Mouse (Mus musculus) liver, embryonic 13.5 days (tissue): ENCODE data around the gene Map3k20. TPM values are rescaled to one million over a fixed set of nuclear protein-coding genes. Genes with fewer than 3 reads are reported as not detected.

Source experiments
- ATAC-seq: fragments of 200-750 bp; cut with Nextera tagmentation; 2 replicates; pipeline ENCODE4 v1.8.0; 2017; ENCODE audit warnings: low read depth, mild to moderate bottlenecking, moderate number of reproducible peaks, moderate library complexity
- DNase-seq: peaks from one replicate; pipeline ENCODE4 v3.0.0; 2022
- H3K27ac ChIP-seq: fragments of 300-500 bp; sonication (generic); 2 replicates; pipeline ENCODE4 v1.5.1; 2015; ENCODE audit warnings: moderate library complexity, mild to moderate bottlenecking, inconsistent platforms
- H3K27me3 ChIP-seq: fragments of 300-500 bp; sonication (generic); 2 replicates; pipeline ENCODE4 v1.6.1; 2015; ENCODE audit warnings: mild to moderate bottlenecking, inconsistent platforms
- H3K36me3 ChIP-seq: fragments of 300-500 bp; sonication (generic); 2 replicates; pipeline ENCODE4 v1.6.1; 2015; ENCODE audit warnings: mild to moderate bottlenecking, inconsistent platforms
- H3K4me1 ChIP-seq: fragments of 300-500 bp; sonication (generic); replicated peaks from 2 replicates; pipeline ENCODE4 v1.6.1; 2015; ENCODE audit warnings: inconsistent platforms
- H3K4me2 ChIP-seq: fragments of 300-500 bp; sonication (generic); 2 replicates; pipeline ENCODE4 v1.6.1; 2015; ENCODE audit warnings: inconsistent platforms, mild to moderate bottlenecking, moderate library complexity
- H3K4me3 ChIP-seq: fragments of 300-500 bp; sonication (generic); replicated peaks from 2 replicates; pipeline ENCODE4 v1.5.1; 2015; ENCODE audit warnings: mild to moderate bottlenecking, inconsistent platforms
- H3K9ac ChIP-seq: fragments of 300-500 bp; sonication (generic); 2 replicates; pipeline ENCODE4 v1.6.1; 2015; ENCODE audit warnings: mild to moderate bottlenecking, inconsistent platforms
- H3K9me3 ChIP-seq: fragments of 300-500 bp; sonication (generic); replicated peaks from 2 replicates; pipeline ENCODE4 v1.6.1; 2016; ENCODE audit warnings: inconsistent platforms
- WGBS: fragments of 180-500 bp; shearing (Covaris S2); methylation state at CpG from one replicate; pipeline ENCODE4 v1.1.7; 2015; ENCODE audit not compliant: insufficient replicate concordance; 5-methylcytosine and 5-hydroxymethylcytosine counted together
- polyA plus RNA-seq: library from polyadenylated mRNA; unstranded; fragments of >200 nt; fragmentation: Nextera tagmentation; extraction: Ambion mirVana; gene quantifications from 2 replicates; pipeline ENCODE4 v1.2.1, GENCODE M21; 2015

Gene Map3k20
- polyA plus RNA-seq, 1 experiment from 2014 or later: 6.8 TPM

DNA sequence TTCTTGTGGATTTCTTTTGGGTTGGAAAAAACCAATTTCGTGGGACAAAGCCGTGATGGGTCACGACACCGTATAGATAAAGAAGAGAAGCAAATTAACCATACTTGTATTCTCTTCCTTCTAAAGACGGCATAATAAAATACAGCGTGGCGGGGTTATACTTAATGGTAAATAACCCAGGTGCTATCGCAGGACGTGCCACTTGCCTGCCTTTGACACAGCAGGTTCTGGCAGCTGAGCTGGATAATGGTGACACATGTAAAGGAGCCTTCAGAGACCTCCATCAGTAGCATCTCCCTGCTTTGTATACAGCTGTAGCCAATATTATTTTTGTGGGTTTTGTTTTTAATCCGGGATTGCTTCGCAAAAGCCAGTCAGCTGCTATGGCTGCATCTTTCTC, 141.9 kb downstream of the Map3k20 start:
- no peaks in the 10 kb centered on the region for H3K27me3 ChIP-seq
- no peaks in the 10 kb centered on the region for H3K4me1 ChIP-seq
- H3K9me3 ChIP-seq: no peaks in the 10 kb centered on the region
- ATAC-seq (no peak), DNase-seq (no peak)
- WGBS: 81% methylated on average over 11 of the region's 11 CpGs
- no peak overlapping the region for H3K4me3 ChIP-seq
- no peak overlapping the region for H3K4me2 ChIP-seq
- H3K36me3 ChIP-seq: no peaks in the 10 kb centered on the region
- no peak overlapping the region for H3K27ac ChIP-seq
- H3K9ac ChIP-seq: no peak overlapping the region

- Histone ChIP-seq H3K9ac (no peak overlapping the region), H3K4me2 (no peak overlapping the region), H3K4me1 (no peaks in the 10 kb centered on the region), H3K27ac (no peak overlapping the region), H3K36me3 (peaks cover 29% of the 10 kb centered on the region), H3K9me3 (no peaks in the 10 kb centered on the region), H3K4me3 (no peak overlapping the region), H3K27me3 (no peaks in the 10 kb centered on the region)
- 82% methylated on average over 8 of the region's 8 CpGs for WGBS
- no peak for ATAC-seq
- no peak for DNase-seq
Measured at GRCm38 (mm10) chr2:72438941-72439533, 153.6 kb downstream of the Map3k20 start.

GRCm38 (mm10) chr2:72441010-72441409, 155.6 kb downstream of the Map3k20 start:
- ATAC-seq (no peak), DNase-seq (no peak)
- Histone ChIP-seq H3K4me2 (no peak overlapping the region), H3K27ac (no peak overlapping the region), H3K4me3 (no peak overlapping the region), H3K4me1 (no peaks in the 10 kb centered on the region), H3K27me3 (no peaks in the 10 kb centered on the region), H3K9me3 (no peaks in the 10 kb centered on the region), H3K36me3 (peaks cover 26% of the 10 kb centered on the region), H3K9ac (no peak overlapping the region)
- 89% methylated on average over 9 of the region's 9 CpGs for WGBS

DNA sequence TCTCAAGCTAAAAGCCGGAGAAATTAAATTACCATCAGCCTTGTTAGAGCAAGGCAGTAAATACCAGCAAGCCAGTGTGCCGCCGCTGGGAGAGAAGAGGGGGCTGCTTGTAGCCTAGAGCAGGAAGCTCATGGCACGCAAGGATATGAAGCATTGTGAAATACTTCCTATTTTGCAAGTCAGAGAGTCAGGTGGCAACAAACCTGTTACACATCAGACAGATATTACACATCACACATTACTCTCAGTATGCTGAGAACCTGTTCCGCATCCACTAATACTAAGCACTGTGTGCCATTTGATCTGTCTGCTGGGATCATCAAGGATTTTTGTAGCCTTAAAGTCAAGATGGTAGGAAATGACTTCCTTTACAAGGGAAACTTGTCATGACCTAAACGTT, 157.4 kb downstream of the Map3k20 start:
- Histone ChIP-seq H3K9ac (no peak overlapping the region), H3K4me1 (no peaks in the 10 kb centered on the region), H3K4me3 (no peak overlapping the region), H3K9me3 (no peaks in the 10 kb centered on the region), H3K27me3 (no peaks in the 10 kb centered on the region), H3K36me3 (peaks cover 20% of the 10 kb centered on the region), H3K27ac (no peak overlapping the region), H3K4me2 (no peak overlapping the region)
- no peak for ATAC-seq
- no peak for DNase-seq
- WGBS: 75% methylated on average over 6 of the region's 6 CpGs

- H3K4me3 ChIP-seq: no peak overlapping the region
Measured at GRCm38 (mm10) chr2:72443960-72444359, 158.5 kb downstream of the Map3k20 start.

GRCm38 (mm10) chr2:72446106-72446505, 160.7 kb downstream of the Map3k20 start:
- no peak overlapping the region for H3K4me3 ChIP-seq
- WGBS: 83% methylated on average over 3 of the region's 3 CpGs
- H3K4me2 ChIP-seq: no peak overlapping the region
- H3K27me3 ChIP-seq: no peaks in the 10 kb centered on the region
- H3K9me3 ChIP-seq: no peaks in the 10 kb centered on the region
- ATAC-seq (no peak), DNase-seq (no peak)
- H3K4me1 ChIP-seq: no peaks in the 10 kb centered on the region
- H3K9ac ChIP-seq: no peak overlapping the region
- peaks cover 12% of the 10 kb centered on the region for H3K36me3 ChIP-seq
- no peak overlapping the region for H3K27ac ChIP-seq

More at GRCm38 (mm10) chr2:72443960-72444359, 158.5 kb downstream of the Map3k20 start:
- Histone ChIP-seq H3K27me3 (no peaks in the 10 kb centered on the region), H3K4me2 (no peak overlapping the region), H3K9me3 (no peaks in the 10 kb centered on the region), H3K4me1 (no peaks in the 10 kb centered on the region), H3K9ac (no peak overlapping the region), H3K36me3 (peaks cover 16% of the 10 kb centered on the region), H3K27ac (no peak overlapping the region)
- ATAC-seq: no peak
- WGBS: 53% methylated on average over 3 of the region's 3 CpGs
- no peak for DNase-seq

- no peak overlapping the region for H3K4me2 ChIP-seq
- H3K9ac ChIP-seq: no peak overlapping the region
- ATAC-seq: no peak
- peaks cover 6% of the 10 kb centered on the region for H3K36me3 ChIP-seq
- H3K27ac ChIP-seq: no peak overlapping the region
- H3K4me3 ChIP-seq: no peak overlapping the region
- H3K4me1 ChIP-seq: no peaks in the 10 kb centered on the region
- no peaks in the 10 kb centered on the region for H3K9me3 ChIP-seq
- WGBS: 42% methylated on average over 5 of the region's 5 CpGs
- no peak for DNase-seq
- H3K27me3 ChIP-seq: no peaks in the 10 kb centered on the region
Measured at GRCm38 (mm10) chr2:72446615-72447014, 161.2 kb downstream of the Map3k20 start.

- Histone ChIP-seq H3K9me3 (no peaks in the 10 kb centered on the region), H3K27me3 (no peaks in the 10 kb centered on the region), H3K4me1 (no peaks in the 10 kb centered on the region), H3K36me3 (no peaks in the 10 kb centered on the region), H3K4me2 (no peak overlapping the region), H3K27ac (no peak overlapping the region), H3K9ac (no peak overlapping the region), H3K4me3 (no peak overlapping the region)
- DNase-seq: no peak
- ATAC-seq: no peak
- WGBS: 47% methylated on average over 3 of the region's 3 CpGs
Measured at GRCm38 (mm10) chr2:72453563-72453962, 168.1 kb downstream of the Map3k20 start.

GRCm38 (mm10) chr2:72456189-72456588, 170.8 kb downstream of the Map3k20 start:
- H3K4me3 ChIP-seq: no peak overlapping the region
- H3K4me1 ChIP-seq: 0 out of 2 replicates have a peak, but pooled peaks cover 3% of the 10 kb centered on the region
- WGBS: 33% methylated on average over 1 of the region's 1 CpGs
- H3K9me3 ChIP-seq: no peaks in the 10 kb centered on the region
- no peak overlapping the region for H3K9ac ChIP-seq
- no peaks in the 10 kb centered on the region for H3K36me3 ChIP-seq
- ATAC-seq (no peak), DNase-seq (no peak)
- no peak overlapping the region for H3K4me2 ChIP-seq
- no peak overlapping the region for H3K27ac ChIP-seq
- H3K27me3 ChIP-seq: no peaks in the 10 kb centered on the region

DNA sequence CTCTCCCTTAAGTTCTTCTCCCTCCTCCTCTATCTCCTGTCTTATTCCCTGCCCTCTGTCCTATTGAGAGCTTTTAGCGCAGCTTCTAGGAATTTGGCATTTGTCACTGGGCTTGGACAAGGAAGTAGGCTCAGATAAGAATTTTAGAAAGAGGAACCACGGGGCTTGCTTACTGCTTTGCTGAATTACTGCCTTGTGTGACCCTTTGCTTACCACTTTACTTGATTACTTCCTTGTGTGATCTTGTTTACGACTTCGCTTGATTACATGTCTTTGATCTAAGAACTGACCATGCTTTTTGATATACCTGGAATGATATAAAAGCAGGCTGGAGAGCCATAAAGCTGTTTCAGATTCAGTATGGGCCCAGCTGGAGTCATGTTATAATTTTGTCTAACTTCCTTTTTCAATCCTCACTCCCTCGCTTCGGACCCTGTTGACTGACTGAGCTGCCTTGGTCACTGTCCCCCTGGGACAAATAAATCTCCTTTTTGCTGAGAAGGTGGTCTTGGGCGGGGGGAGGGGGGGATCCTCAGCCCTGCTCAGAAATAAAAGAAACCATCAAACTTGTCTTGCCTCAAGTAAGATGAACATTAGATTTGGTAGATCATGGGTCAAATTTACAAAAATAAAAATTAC, 179.1 kb downstream of the Map3k20 start:
- H3K27me3 ChIP-seq: no peaks in the 10 kb centered on the region
- ATAC-seq: no peak
- no peak overlapping the region for H3K9ac ChIP-seq
- no peak overlapping the region for H3K27ac ChIP-seq
- DNase-seq: no peak
- H3K36me3 ChIP-seq: no peaks in the 10 kb centered on the region
- no peak overlapping the region for H3K4me2 ChIP-seq
- H3K4me1 ChIP-seq: peaks cover 3% of the 10 kb centered on the region; the same call in 1 of the 2 replicates
- H3K9me3 ChIP-seq: no peaks in the 10 kb centered on the region
- 18% methylated on average over 7 of the region's 7 CpGs for WGBS
- no peak overlapping the region for H3K4me3 ChIP-seq

DNA sequence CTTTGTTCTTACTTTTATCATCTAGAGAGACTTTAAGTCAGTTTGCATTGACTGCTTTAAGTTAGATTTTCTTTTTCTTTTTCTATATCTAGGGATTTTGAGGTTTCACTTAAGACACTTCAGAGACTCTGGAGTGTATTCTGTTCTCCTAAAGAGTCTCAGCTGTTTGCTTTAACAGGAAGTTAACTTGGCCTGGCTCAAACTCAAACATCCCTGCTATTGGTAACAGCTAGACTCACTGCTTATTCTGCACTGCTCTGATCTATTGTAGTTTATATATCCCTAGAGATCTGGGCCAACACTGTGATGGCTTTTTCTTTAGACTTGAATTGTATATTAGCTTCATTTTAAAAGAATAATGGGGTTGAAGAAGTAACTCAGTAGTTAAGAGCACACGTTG, 182.2 kb downstream of the Map3k20 start:
- WGBS: 70% methylated on average over 1 of the region's 1 CpGs
- Histone ChIP-seq H3K36me3 (no peaks in the 10 kb centered on the region), H3K4me3 (no peak overlapping the region), H3K27ac (no peak overlapping the region), H3K4me1 (no peaks in the 10 kb centered on the region; the same call in 1 of the 2 replicates), H3K27me3 (no peaks in the 10 kb centered on the region), H3K9me3 (no peaks in the 10 kb centered on the region), H3K4me2 (no peak overlapping the region), H3K9ac (no peak overlapping the region)
- ATAC-seq (no peak), DNase-seq (no peak)
